Mouse (Mus musculus): ENCODE data around the gene Arhgef3. TPM values are rescaled to one million over a fixed set of nuclear protein-coding genes. Genes with fewer than 3 reads are reported as not detected.

Arhgef3 gene
- polyA plus RNA-seq, 1 experiment, result 17.3 TPM

GRCm38 (mm10) chr14:27071985-27072384 lies 42.7 kb upstream of the Arhgef3 start:
- peak overlapping the region; percentile 31; the same call in 1 of the 2 replicates for H3K27ac ChIP-seq (ENCODE audit: insufficient read depth, low read depth, low read length)
- peaks cover 26% of the 10 kb centered on the region for H3K4me1 ChIP-seq (ENCODE audit: control insufficient read depth, insufficient read depth, low read length)
- DNase-seq, result peak; percentile 52
- no peak overlapping the region for H3K4me3 ChIP-seq (ENCODE audit: insufficient read depth, low read depth, low read length)
- H3K27me3 ChIP-seq (replicated peaks; ENCODE audit: control insufficient read depth, insufficient read depth, low read length), result no peaks in the 10 kb centered on the region
- no peak for TF ChIP-seq POLR2A (IDR thresholded peaks at IDR 0.05; ENCODE audit: low read depth, low read length)
- no peak for TF ChIP-seq CTCF (conservative IDR thresholded peaks at IDR 0.05; ENCODE audit: insufficient read depth, insufficient read length, low read depth, low read length)
- WGBS, result 14% methylated on average over 3 of the region's 3 CpGs
- no peaks in the 10 kb centered on the region for H3K36me3 ChIP-seq (ENCODE audit: control insufficient read depth, insufficient read depth, low read length)

GRCm38 (mm10) chr14:27075084-27075483 lies 39.6 kb upstream of the Arhgef3 start:
- Histone ChIP-seq H3K36me3 (ENCODE audit: control insufficient read depth, insufficient read depth, low read length) (no peaks in the 10 kb centered on the region), H3K27me3 (replicated peaks; ENCODE audit: control insufficient read depth, insufficient read depth, low read length) (no peaks in the 10 kb centered on the region), H3K4me1 (ENCODE audit: control insufficient read depth, insufficient read depth, low read length) (peaks cover 28% of the 10 kb centered on the region), H3K27ac (ENCODE audit: insufficient read depth, low read depth, low read length) (no peak overlapping the region), H3K4me3 (ENCODE audit: insufficient read depth, low read depth, low read length) (no peak overlapping the region)
- TF ChIP-seq CTCF (conservative IDR thresholded peaks at IDR 0.05; ENCODE audit: insufficient read depth, insufficient read length, low read depth, low read length) (no peak), POLR2A (IDR thresholded peaks at IDR 0.05; ENCODE audit: low read depth, low read length) (no peak)
- 74% methylated on average over 6 of the region's 6 CpGs for WGBS
- no peak for DNase-seq

GRCm38 (mm10) chr14:27075909-27076521 lies 38.7 kb upstream of the Arhgef3 start:
- DNase-seq, result no peak
- TF ChIP-seq CTCF (conservative IDR thresholded peaks at IDR 0.05; ENCODE audit: insufficient read depth, insufficient read length, low read depth, low read length) (no peak), POLR2A (IDR thresholded peaks at IDR 0.05; ENCODE audit: low read depth, low read length) (no peak)
- Histone ChIP-seq H3K27ac (ENCODE audit: insufficient read depth, low read depth, low read length) (peak overlapping the region; percentile 68; the same call in 1 of the 2 replicates), H3K36me3 (ENCODE audit: control insufficient read depth, insufficient read depth, low read length) (no peaks in the 10 kb centered on the region), H3K27me3 (replicated peaks; ENCODE audit: control insufficient read depth, insufficient read depth, low read length) (no peaks in the 10 kb centered on the region), H3K4me3 (ENCODE audit: insufficient read depth, low read depth, low read length) (no peak overlapping the region), H3K4me1 (ENCODE audit: control insufficient read depth, insufficient read depth, low read length) (peaks cover 24% of the 10 kb centered on the region)
- 78% methylated on average over 8 of the region's 8 CpGs for WGBS

- H3K36me3 ChIP-seq (ENCODE audit: control insufficient read depth, insufficient read depth, low read length), result no peaks in the 10 kb centered on the region
Observed at GRCm38 (mm10) chr14:27076522-27076920, 38.2 kb upstream of the Arhgef3 start.

GRCm38 (mm10) chr14:27081536-27082275 lies 33.0 kb upstream of the Arhgef3 start:
- no peaks in the 10 kb centered on the region for H3K27me3 ChIP-seq (replicated peaks; ENCODE audit: control insufficient read depth, insufficient read depth, low read length)
- TF ChIP-seq CTCF (conservative IDR thresholded peaks at IDR 0.05; ENCODE audit: insufficient read depth, insufficient read length, low read depth, low read length) (no peak), POLR2A (IDR thresholded peaks at IDR 0.05; ENCODE audit: low read depth, low read length) (no peak)
- H3K4me3 ChIP-seq (ENCODE audit: insufficient read depth, low read depth, low read length), result no peak overlapping the region
- no peak overlapping the region for H3K27ac ChIP-seq (ENCODE audit: insufficient read depth, low read depth, low read length)
- DNase-seq, result no peak
- WGBS, result 63% methylated on average over 5 of the region's 5 CpGs
- peaks cover 7% of the 10 kb centered on the region; the same call in 1 of the 2 replicates for H3K4me1 ChIP-seq (ENCODE audit: control insufficient read depth, insufficient read depth, low read length)
- no peaks in the 10 kb centered on the region for H3K36me3 ChIP-seq (ENCODE audit: control insufficient read depth, insufficient read depth, low read length)

More at GRCm38 (mm10) chr14:27076522-27076920, 38.2 kb upstream of the Arhgef3 start:
- no peak for DNase-seq
- H3K27me3 ChIP-seq (replicated peaks; ENCODE audit: control insufficient read depth, insufficient read depth, low read length), result no peaks in the 10 kb centered on the region
- peak overlapping the region; percentile 68 for H3K27ac ChIP-seq (ENCODE audit: insufficient read depth, low read depth, low read length)
- H3K4me3 ChIP-seq (ENCODE audit: insufficient read depth, low read depth, low read length), result no peak overlapping the region
- peaks cover 18% of the 10 kb centered on the region for H3K4me1 ChIP-seq (ENCODE audit: control insufficient read depth, insufficient read depth, low read length)
- TF ChIP-seq POLR2A (IDR thresholded peaks at IDR 0.05; ENCODE audit: low read depth, low read length), result no peak
- TF ChIP-seq CTCF (conservative IDR thresholded peaks at IDR 0.05; ENCODE audit: insufficient read depth, insufficient read length, low read depth, low read length), result no peak
- WGBS, result 56% methylated on average over 2 of the region's 2 CpGs

- no peaks in the 10 kb centered on the region for H3K4me1 ChIP-seq (ENCODE audit: control insufficient read depth, insufficient read depth, low read length)
- peaks cover 3% of the 10 kb centered on the region for H3K36me3 ChIP-seq (ENCODE audit: control insufficient read depth, insufficient read depth, low read length)
- no peak overlapping the region for H3K4me3 ChIP-seq (ENCODE audit: insufficient read depth, low read depth, low read length)
- no peaks in the 10 kb centered on the region for H3K27me3 ChIP-seq (replicated peaks; ENCODE audit: control insufficient read depth, insufficient read depth, low read length)
- TF ChIP-seq POLR2A (IDR thresholded peaks at IDR 0.05; ENCODE audit: low read depth, low read length) (no peak), CTCF (conservative IDR thresholded peaks at IDR 0.05; ENCODE audit: insufficient read depth, insufficient read length, low read depth, low read length) (no peak)
- no peak overlapping the region for H3K27ac ChIP-seq (ENCODE audit: insufficient read depth, low read depth, low read length)
- WGBS, result 73% methylated on average over 5 of the region's 5 CpGs
- no peak for DNase-seq
Observed at GRCm38 (mm10) chr14:27085471-27085870, 29.2 kb upstream of the Arhgef3 start.

- Histone ChIP-seq H3K4me3 (ENCODE audit: insufficient read depth, low read depth, low read length) (no peak overlapping the region), H3K36me3 (ENCODE audit: control insufficient read depth, insufficient read depth, low read length) (peaks cover 3% of the 10 kb centered on the region), H3K27me3 (replicated peaks; ENCODE audit: control insufficient read depth, insufficient read depth, low read length) (no peaks in the 10 kb centered on the region), H3K27ac (ENCODE audit: insufficient read depth, low read depth, low read length) (no peak overlapping the region), H3K4me1 (ENCODE audit: control insufficient read depth, insufficient read depth, low read length) (no peaks in the 10 kb centered on the region)
- no peak for DNase-seq
- TF ChIP-seq CTCF (conservative IDR thresholded peaks at IDR 0.05; ENCODE audit: insufficient read depth, insufficient read length, low read depth, low read length) (no peak), POLR2A (IDR thresholded peaks at IDR 0.05; ENCODE audit: low read depth, low read length) (no peak)
- 90% methylated on average over 4 of the region's 4 CpGs for WGBS
Observed at GRCm38 (mm10) chr14:27085999-27086398, 28.7 kb upstream of the Arhgef3 start.
